Mouse (Mus musculus): ENCODE results near the gene Rsf1. TPM values are rescaled to one million over a fixed set of nuclear protein-coding genes. Genes with fewer than 3 reads are reported as not detected.

Rsf1 gene
- 21.9 and 33.3 TPM in 2 replicates for total RNA-seq (2014; fragmentation: Nextera tagmentation)
- total RNA-seq (2017), result 35.8 and 38.3 TPM in 2 replicates

DNA sequence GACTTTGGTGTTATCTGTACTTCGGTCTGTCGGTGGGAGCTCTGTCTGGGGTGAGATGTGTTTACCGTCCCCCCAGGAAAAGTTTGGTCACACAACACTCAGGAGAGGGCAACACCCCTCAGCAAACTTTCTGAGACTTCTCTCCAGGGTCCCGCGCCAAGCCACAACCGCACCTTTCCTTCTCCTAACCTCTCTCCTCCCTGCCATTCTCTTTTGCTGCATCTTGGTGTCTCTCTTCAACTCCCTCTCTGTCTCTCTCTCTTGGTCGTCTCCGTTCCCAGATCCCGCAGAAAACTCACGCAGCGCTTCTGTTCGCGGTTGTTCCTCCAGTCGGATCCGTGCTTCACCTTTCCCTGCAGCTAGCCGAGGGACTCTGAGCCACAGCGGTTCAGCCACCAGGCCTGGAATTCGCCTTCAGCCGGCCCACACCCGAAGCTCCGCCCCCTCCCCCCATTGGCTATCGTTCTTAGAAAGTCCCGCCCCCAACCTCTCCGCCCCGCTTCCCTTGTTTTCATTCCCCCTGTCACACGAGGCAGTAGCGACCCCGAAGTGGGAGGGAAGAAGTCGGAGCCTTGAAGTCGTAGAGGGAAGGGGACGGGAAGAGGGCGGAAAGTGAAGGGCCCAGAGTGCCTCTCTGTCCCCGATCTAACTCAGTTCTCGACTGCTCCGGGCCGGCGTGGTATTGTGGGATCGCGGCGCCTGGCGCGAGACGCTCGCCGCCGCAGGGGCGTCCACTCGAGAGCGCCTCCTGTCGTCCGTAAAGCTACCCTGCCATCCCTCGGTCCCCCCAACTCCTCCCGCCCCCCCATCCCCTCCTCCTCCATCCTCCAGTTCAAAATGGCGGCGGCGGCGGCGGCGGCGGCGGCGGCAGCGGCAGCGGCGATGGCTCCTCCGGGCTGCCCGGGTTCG lies at the start of gene Rsf1, which contains the start of gene Aamdc:
Rsf1 (plus strand) TSS at position 823 of the 909 bp plus-strand sequence.
Aamdc (minus strand) TSS at position 431 of the 909 bp plus-strand sequence.
- peak; percentile 83 for ATAC-seq (replicated peaks; ENCODE audit: poor library complexity, severe bottlenecking)

DNA sequence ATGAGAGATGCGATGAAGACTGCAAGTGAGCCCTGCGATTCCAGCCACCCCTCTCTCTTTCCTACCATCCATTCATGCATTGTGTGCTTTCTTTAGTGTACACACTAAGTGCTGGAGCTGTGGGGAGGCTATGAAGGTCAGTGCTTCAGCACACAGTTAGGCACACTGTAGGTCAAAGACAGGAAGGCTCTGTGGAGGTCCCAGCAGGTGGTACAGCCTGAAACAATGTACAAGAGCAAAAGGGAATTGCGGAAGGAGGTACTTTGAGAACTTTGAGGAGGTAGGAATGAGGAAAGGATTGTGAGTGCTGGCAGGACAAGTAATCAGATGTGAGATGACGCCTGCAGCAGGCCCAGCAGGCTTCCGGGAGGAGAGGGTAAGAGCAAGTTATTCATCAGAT lies 44.2 kb upstream of the Rsf1 start:
- ATAC-seq (replicated peaks; ENCODE audit: poor library complexity, severe bottlenecking), result no peak

DNA sequence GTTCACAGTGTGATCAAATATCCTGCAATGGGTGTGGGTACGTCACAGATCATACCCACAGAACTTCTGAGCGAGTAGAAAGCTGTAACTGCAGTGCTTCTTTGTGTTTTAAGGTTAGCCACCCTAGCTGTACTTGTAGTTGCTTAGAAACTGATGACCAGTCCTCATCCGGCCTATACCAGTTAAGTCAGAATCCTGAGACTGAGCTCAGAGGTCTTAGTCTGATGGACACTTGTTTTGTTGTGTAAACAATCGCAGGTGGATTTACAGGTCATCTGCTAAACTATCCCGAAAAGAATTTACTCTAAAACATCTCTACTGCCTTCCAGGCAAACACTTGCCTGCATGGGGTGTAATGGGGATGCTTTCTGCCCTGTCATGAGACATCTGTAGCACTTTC lies 43.1 kb upstream of the Rsf1 start:
- ATAC-seq (replicated peaks; ENCODE audit: poor library complexity, severe bottlenecking), result no peak

DNA sequence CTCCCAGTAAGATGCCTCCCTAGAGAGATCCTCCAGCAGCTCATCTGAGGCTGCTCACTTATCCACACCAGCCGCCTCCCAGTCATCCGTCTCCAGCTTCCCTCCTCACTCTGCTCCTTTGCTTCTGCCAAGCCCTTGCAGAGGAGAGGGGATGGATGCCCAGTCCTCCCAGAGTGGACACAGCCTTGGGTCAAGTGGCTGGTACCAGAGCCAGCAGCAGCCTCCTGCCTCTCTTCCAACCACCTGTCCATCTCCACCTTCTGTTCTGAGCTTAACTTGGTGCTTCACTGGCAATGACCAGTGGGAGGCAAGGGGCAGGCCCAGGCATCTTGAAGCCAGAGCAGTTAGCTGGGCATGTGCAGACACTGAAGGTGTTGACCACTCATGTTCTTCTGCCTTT lies 33.2 kb upstream of the Rsf1 start:
- ATAC-seq (replicated peaks; ENCODE audit: poor library complexity, severe bottlenecking), result no peak

DNA sequence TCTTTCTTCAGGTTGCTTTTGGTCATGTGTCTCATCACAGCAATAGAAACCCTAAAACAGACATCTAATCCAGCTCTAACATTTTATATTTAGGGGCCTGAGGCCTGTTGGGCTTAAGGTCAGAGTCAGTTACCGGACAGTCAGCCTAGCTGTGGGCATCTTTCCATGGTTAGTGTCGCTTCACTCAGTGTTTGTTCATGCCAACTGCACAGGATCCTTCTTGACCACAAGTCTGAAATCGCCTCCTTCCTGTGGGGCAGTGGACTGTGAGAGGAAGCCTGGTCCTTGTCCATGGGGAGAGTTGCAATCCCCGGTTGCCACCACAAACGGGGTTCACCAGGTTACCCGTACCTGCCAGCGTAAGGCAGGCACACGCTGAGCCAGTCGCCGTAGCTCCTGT lies 30.4 kb upstream of the Rsf1 start:
- ATAC-seq (replicated peaks; ENCODE audit: poor library complexity, severe bottlenecking), result peak; percentile 14; the same call in 1 of the 2 replicates

DNA sequence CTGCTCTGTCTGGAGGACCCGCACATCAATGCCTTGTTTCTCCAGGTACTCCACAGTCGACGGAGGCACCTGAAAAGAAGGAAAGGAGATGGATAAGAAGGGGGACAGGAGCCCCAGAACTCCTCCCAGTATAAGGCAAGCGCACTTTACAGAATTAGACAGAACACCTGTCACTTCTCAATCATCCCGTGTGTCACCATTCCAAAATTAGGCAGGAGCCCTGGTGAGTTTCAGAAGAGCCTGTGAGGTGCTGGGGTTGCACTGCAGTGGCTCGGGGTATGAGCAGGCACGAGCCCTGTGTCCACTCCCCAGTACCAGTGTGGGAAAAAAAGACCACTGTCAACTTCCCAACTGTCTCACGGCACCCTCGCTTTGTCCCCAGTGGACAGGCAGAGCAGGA lies 29.0 kb upstream of the Rsf1 start:
- ATAC-seq (replicated peaks; ENCODE audit: poor library complexity, severe bottlenecking), result no peak

DNA sequence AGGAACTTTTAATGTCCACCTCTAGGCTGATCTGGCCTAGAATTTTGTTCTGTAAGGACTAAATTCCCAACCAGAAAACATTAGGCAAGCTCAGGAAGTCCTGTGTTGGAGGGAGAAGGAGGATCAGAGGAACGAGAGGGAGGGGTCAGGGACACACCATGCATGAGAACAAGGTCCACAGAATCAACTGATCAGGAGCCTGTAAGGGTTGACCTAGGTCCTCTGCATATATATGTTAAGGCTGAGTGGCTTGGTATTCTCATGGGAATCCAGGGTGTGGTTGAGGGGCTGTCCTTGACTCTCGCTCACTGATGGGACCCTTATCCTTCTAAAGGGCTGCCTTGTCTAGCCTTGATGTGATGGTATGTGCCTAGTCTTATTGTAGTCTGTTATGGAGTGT lies 16.1 kb upstream of the Rsf1 start:
- ATAC-seq (replicated peaks; ENCODE audit: poor library complexity, severe bottlenecking), result no peak

DNA sequence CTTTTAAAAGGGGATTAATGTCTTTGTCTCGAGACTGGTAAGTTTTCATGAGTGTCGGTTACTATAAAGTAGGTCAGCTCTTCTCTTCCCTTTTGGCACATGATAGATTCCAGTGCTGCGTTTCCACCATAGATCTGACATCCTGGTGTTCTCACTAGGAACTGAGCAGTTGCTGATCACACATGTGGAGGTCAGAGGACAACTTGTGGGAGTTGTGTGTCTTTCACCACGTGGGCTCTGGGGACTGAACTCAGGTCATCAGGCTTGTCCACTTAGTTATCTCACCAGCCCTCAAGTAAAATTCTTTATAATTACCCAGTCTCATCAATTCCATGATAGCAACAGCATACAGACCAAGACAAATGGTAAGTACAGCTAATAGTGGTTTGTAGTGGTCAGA lies 10.3 kb upstream of the Rsf1 start:
- ATAC-seq (replicated peaks; ENCODE audit: poor library complexity, severe bottlenecking), result no peak

DNA sequence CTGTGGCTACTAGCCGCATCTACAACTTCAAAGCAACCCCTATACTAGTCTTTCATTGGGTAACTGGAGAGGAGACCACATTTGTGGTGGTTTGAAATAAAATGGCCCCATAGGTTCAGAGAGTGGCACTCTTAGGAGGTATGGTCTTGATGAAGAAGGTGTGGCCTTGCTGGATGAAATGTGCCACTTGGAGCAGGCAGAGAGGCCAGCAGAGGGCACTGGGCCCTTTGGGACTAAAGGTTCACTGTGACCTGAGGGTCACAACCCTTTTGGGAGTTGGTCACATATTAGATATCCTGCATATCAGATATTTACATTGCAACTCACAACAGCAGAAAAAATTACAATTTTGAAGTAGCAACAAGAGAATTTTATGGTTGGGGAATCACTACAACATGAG lies 9.3 kb upstream of the Rsf1 start:
- ATAC-seq (replicated peaks; ENCODE audit: poor library complexity, severe bottlenecking), result peak; percentile 52; the same call in 1 of the 2 replicates

DNA sequence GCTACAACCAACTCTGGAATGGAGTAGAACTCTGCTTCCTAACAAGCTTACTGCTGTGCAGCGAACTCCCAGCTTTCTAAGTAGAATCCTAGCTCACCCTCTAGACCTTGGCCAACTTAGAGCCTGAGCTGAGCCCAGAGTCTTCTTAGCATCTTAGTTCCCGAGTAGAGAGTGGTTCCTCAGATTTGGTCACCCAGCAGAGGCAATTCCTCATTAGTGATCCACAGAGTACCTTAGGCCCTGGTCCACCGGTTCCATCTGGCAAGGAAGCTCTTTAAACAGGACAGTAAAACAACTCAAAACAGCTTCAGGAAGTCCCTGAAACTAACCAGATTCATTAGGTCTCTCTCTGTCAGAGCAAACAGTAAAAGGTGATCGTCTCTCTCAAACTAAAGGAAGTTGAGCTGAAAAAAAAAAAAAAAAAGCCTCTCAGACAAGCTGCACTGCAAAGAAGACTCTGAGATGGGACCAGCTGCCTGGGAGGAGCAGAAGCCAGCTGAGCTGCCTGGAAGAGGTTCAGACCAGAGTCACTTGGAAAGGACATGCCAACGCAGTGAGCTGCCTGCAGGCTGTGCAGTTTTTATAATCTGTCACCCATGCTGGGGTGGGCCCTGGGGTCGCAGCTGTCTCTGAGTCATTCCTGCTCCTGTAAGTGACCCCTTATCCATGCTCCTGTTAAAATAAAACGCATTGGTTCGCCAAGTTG lies 1.2 kb upstream of the Rsf1 start:
- no peak for ATAC-seq (replicated peaks; ENCODE audit: poor library complexity, severe bottlenecking)

DNA sequence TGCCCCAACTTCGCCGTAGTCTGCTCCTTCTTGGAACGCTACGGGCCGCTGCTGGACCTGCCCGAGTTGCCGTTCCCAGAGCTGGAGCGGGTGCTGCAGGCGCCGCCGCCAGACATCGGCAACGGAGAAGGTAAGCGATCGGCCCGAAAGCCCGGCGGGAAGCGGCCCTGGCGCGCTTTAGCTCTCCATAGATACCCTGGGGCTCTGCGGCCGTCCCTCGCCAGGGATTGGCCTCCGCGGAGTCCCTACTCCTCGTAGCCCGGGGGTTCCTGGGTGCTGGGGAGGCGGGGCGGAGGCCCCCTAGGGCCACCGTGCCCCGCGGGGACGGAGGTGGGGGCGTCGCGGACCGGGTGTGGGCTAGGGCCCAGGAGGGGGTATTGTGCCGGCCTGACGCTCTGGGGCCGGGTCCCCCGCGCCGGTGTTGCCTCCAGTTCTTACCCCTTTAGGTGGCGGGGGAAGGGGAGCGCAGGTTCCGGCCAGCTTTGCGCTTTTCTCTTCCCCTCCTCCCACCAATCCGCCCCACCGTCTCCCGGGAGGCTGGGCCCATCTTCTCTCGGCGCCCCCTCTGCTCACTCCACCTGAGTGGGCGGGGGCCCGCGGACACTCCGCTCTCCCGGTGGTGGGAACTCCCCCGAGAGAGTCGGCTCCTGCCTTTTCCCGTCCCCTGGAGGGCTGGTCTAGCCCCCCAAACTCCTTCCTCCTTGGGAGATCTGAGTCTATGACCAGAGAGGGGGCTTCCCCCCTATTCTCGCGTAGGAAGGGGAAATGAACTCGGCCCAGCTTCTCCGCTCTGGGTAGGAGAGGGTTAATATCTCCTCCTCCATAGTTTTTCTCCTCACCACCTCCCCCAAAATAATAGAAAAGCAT lies 520 bp downstream of the Rsf1 start:
- peak; percentile 20 for ATAC-seq (replicated peaks; ENCODE audit: poor library complexity, severe bottlenecking)

DNA sequence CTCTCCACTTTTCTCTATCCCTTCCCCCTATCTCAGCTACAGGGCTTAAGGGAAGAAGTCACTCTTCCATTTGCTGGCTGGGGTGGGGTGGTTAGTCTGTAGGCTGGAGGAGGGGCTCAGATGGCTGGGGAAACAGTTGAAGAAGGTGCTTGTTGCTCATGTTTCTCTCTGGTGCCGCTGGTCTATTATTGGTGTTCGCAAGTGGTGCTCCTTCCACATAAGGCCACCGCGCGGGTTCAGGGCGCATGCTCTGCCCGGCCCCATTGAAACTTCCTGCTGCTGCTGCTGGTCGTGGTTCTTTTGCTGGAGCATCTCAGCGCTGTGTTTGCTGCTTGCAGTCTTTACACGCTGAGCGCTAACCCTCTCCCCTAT lies 1.1 kb downstream of the Rsf1 start:
- peak; percentile 63 for ATAC-seq (replicated peaks; ENCODE audit: poor library complexity, severe bottlenecking)

DNA sequence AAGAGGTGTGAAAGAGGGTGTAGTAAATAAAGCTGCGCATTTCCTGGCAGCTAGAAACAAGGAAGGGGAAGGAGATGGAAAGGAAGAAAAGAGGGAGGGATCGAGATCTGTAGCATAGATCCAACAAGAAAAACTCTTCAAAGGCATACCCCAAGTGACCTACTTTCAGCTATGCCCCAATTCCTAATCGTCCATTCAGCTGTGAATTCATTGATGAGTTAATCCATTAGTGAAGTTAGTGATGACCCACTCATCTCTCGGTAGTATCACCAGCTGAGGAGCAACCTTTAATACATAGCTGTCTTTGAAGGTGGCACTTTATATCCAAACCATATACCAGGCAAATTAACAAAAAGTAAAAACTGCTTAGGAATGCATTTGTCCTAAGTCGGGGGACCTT lies 8.8 kb downstream of the Rsf1 start:
- ATAC-seq (replicated peaks; ENCODE audit: poor library complexity, severe bottlenecking), result no peak

DNA sequence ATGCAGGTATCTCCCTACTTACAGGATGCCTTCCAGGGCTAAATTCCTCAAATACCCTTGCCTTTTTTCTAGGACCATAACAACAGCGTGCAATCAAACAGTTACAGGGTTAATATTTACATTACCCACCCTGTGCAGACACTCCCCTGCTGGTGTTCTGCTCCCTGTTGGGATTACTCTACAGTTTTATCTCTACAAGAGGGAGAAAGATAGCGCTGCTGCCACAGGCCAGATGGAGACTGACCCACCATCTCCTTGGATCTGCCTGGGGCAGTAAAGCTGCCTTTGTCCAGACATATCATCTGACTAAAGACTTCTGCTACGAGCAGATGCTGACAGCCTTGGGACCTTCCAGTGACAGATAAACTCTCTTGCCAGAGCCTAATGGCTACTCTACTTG lies 10.8 kb downstream of the Rsf1 start:
- ATAC-seq (replicated peaks; ENCODE audit: poor library complexity, severe bottlenecking), result no peak

DNA sequence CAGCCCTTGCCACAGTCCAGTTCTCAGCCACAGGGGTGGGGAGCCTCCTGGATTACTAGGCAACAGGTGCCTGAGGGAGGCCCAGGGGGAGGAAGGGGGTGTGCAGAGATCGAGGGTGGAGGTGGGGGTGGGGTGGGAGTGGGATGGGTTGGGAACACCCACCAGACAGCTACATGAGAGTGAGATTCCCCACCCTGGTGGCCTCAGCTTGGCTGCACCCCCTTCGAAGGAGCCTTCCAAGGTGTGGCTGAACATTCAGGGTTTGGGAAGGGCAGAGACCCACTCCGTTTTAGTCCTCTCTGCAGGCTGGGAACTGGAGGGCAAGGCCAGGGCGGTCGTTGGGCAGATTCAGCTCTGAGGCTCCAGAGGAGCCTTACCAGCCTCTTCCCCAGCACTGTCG lies 11.6 kb downstream of the Rsf1 start:
- no peak for ATAC-seq (replicated peaks; ENCODE audit: poor library complexity, severe bottlenecking)

DNA sequence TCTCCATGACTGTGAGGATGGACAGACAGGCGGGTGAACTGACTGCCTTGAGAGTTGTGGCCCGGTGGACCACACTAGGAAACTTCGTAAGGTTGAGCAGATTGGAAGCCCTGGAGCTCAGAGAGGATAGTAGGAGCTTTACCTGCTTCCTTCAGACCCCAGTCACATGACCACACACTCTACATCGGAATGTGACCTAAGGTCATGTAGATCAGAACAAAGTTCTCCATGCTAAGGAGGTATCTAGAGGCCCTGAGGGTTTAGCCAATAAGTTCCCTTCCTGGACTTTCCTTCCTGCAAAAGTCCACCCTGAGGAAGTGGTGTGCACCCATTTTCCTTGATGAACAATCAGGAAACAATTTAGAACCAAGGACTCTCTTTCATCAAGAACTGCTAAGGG lies 12.7 kb downstream of the Rsf1 start:
- no peak for ATAC-seq (replicated peaks; ENCODE audit: poor library complexity, severe bottlenecking)

DNA sequence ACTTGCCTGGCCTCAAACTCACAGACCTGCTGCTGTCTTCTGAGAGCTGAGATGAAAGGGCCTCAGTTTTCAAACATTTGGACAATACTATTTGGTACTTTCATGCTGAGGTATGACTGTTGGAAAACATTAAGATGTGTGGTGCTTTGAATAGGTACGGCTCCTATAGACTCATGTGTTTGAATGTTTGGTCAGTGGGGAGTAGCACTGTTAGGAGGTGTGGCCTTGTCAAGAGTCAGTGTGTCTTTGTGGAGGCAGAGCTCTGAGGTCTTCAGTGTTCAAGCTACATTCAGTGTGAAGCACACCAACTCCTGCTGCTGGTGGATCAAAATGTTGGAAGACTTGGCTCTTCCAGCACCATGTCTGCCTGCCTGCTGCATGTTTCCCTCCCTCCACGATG lies 13.8 kb downstream of the Rsf1 start:
- no peak for ATAC-seq (replicated peaks; ENCODE audit: poor library complexity, severe bottlenecking)

DNA sequence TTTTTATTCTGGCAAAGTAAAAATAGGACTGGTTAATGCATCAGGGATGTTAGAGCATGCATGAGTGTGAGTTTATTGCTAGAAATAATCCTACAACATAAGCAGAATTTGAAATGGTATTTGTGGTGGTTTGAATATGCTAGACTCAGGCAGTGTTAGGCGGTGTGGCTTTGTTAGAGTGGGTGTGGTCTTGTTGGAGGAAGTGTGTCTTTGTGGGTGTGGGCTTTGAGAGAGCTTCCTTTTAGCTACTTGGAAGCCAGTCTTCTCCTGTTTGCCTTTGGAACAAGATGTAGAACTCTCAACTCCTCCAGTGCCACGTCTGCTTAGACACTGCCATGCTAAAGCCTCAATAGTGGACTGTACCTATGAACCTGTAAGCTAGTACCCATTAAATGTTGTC lies 18.9 kb downstream of the Rsf1 start:
- peak; percentile 59 for ATAC-seq (replicated peaks; ENCODE audit: poor library complexity, severe bottlenecking)

DNA sequence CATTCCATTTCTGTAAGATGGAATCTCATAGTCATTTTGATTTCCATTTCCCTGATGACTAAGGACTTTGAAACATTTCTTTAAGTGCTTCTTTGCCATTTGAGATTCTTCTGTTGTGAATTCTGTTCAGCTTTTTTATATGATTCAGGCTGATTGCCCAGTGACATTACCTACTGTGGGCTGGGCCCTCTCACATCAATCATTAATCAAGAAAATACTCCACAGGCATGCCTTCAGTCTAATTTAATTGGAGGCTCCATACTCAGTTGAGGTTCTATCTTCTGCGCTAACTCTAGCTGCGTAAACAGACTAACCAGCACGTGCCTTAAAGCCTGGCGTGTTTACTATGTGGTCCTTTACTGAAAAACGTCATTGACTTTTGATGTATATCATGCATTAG lies 41.7 kb downstream of the Rsf1 start:
- ATAC-seq (replicated peaks; ENCODE audit: poor library complexity, severe bottlenecking), result no peak

DNA sequence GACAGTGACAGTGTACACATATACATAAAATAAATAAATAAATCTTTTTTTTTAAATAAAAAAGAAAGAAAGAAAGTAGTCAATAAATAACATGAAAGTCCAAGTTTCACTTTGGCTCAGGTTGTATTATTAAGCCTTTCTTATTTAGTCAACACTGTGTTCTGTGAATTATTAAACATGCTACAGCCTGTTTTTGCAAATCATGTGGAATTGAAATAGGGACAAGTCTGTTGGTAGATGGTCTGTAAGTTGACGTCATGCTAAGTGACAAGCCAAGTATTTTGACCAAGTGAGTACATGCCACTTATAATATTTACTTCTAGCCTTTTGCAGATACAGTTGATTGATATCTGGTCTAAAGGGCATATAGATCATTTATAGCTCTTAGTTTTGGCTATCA lies 43.0 kb downstream of the Rsf1 start:
- ATAC-seq (replicated peaks; ENCODE audit: poor library complexity, severe bottlenecking), result no peak

DNA sequence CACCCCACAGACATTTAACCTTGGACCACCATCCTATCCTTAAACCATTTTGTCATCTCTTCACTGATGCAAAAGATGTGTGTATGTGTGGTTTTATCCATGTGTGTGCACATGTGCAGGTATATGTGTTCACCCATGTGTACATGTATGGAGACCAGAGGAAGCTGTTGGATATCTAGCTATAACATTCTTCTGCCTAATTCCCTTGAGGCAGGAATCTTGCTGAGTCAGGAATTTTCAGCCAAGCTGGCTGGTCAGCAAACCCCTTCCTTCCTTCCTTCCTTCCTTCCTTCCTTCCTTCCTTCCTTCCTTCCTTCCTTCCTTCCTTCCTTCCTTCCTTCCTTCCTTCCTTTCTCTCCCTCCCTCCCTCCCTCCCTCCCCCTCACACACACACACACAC lies 43.7 kb downstream of the Rsf1 start:
- no peak for ATAC-seq (replicated peaks; ENCODE audit: poor library complexity, severe bottlenecking)
